Mouse (Mus musculus) cerebellum, adult 2 months (tissue): ENCODE results near the gene Phf2.

Source experiments
- CTCF ChIP-seq: fragments of 200-500 bp; IDR thresholded peaks from 2 replicates; pipeline ENCODE4 v1.5.1; 2011; ENCODE audit warnings: low read depth, mild to moderate bottlenecking, control low read depth, low read length, moderate library complexity, borderline replicate concordance; ENCODE audit not compliant: insufficient read depth
- POLR2A ChIP-seq: fragments of 200-500 bp; IDR thresholded peaks from 2 replicates; pipeline ENCODE4 v1.6.1; 2011; ENCODE audit warnings: low read length, control low read depth, borderline replicate concordance; ENCODE audit not compliant: insufficient read depth

- TF ChIP-seq CTCF (no peak), POLR2A (no peak)
Measured at GRCm38 (mm10) chr13:48871887-48872606, 1.1 kb upstream of the Phf2 start.
